Mouse (Mus musculus) CH12.LX (cell line): ENCODE data around the gene Pmvk. TPM values are rescaled to one million over a fixed set of nuclear protein-coding genes. Genes with fewer than 3 reads are reported as not detected.

Experiments
- DNase-seq: peaks from one replicate; pipeline ENCODE4 v3.0.0-alpha.2; 2013; ENCODE audit errors: extremely low read depth
- H3K27ac ChIP-seq: 2 replicates; pipeline ENCODE4 v1.5.1; 2012; ENCODE audit warnings: low read depth, mild to moderate bottlenecking, control low read depth, moderate library complexity; ENCODE audit not compliant: insufficient read depth
- H3K27me3 ChIP-seq: replicated peaks from 2 replicates; pipeline ENCODE3; 2012; ENCODE audit warnings: inconsistent platforms
- H3K36me3 ChIP-seq, 2 experiments: replicated peaks in 1 of 2; 2 replicates each; pipeline versions ENCODE3 to v1.6.1; 2012; ENCODE audit warnings: inconsistent platforms in 1 of 2, low read length in 1 of 2, mild to moderate bottlenecking in 1 of 2, mixed read lengths in 1 of 2, moderate library complexity in 1 of 2; ENCODE audit not compliant: control insufficient read depth in 1 of 2, insufficient read depth in 1 of 2
- H3K4me1 ChIP-seq, 2 experiments: 2 replicates each; pipeline ENCODE4 v1.6.1; 2012; ENCODE audit warnings: inconsistent platforms in 1 of 2, moderate library complexity in 1 of 2; ENCODE audit not compliant: insufficient read depth in 2 of 2, control insufficient read depth in 1 of 2
- H3K4me2 ChIP-seq: 2 replicates; pipeline ENCODE4 v1.6.1; 2012; ENCODE audit warnings: low read depth, mild to moderate bottlenecking, control low read depth; ENCODE audit not compliant: poor library complexity, insufficient read depth, severe bottlenecking
- H3K4me3 ChIP-seq, 3 experiments: fragments of 150-350 bp in 1 of 3; sonication (generic) in 1 of 3; replicated peaks in 1 of 3; 2 replicates each; pipeline versions ENCODE3 to v1.5.1; 2011 to 2012; ENCODE audit warnings: low read depth in 2 of 3, low read length in 2 of 3, mild to moderate bottlenecking in 2 of 3, moderate library complexity in 2 of 3, control low read depth in 1 of 3, improper control_type of control experiment in 1 of 3, inconsistent platforms in 1 of 3, mixed read lengths in 1 of 3; ENCODE audit not compliant: poor library complexity in 1 of 3
- H3K79me2 ChIP-seq: replicated peaks from 2 replicates; pipeline ENCODE4 v1.6.1; 2012; ENCODE audit warnings: mild to moderate bottlenecking, moderate library complexity; ENCODE audit not compliant: control insufficient read depth, poor library complexity, insufficient read depth, severe bottlenecking; ENCODE audit errors: extremely low read depth
- H3K9ac ChIP-seq: 2 replicates; pipeline ENCODE4 v1.6.1; 2012; ENCODE audit warnings: low read depth, mild to moderate bottlenecking, control low read depth, moderate library complexity; ENCODE audit not compliant: insufficient read depth
- H3K9me3 ChIP-seq: replicated peaks from 2 replicates; pipeline ENCODE3; 2012; ENCODE audit warnings: low read length, inconsistent platforms, mixed read lengths
- BHLHE40 ChIP-seq: IDR thresholded peaks from 2 replicates; pipeline ENCODE4 v1.6.1; 2011; ENCODE audit warnings: mild to moderate bottlenecking, low read depth, low read length, improper control_type of control experiment
- CHD1 ChIP-seq: IDR thresholded peaks from 2 replicates; pipeline ENCODE4 v1.6.1; 2012; ENCODE audit warnings: low read depth, low read length, improper control_type of control experiment, inconsistent platforms
- CTCF ChIP-seq, 2 experiments: IDR thresholded peaks in 1 of 2; conservative IDR thresholded peaks in 1 of 2; 2 replicates each; pipeline ENCODE4 v1.5.1; 2011 to 2012; ENCODE audit warnings: low read depth in 2 of 2, low read length in 2 of 2, improper control_type of control experiment in 1 of 2, inconsistent platforms in 1 of 2, mild to moderate bottlenecking in 1 of 2, moderate library complexity in 1 of 2
- E2F4 ChIP-seq: IDR thresholded peaks from 2 replicates; pipeline ENCODE4 v1.6.1; 2011; ENCODE audit warnings: low read depth, low read length, improper control_type of control experiment; ENCODE audit not compliant: insufficient replicate concordance
- ELF1 ChIP-seq: IDR thresholded peaks from 2 replicates; pipeline ENCODE4 v1.6.1; 2014; ENCODE audit warnings: low read depth, mild to moderate bottlenecking, inconsistent platforms, low read length, improper control_type of control experiment
- EP300 ChIP-seq: IDR thresholded peaks from 2 replicates; pipeline ENCODE4 v1.6.1; 2011; ENCODE audit warnings: low read length, improper control_type of control experiment
- ETS1 ChIP-seq: conservative IDR thresholded peaks from 2 replicates; pipeline ENCODE4 v1.6.1; 2012; ENCODE audit warnings: low read depth, mild to moderate bottlenecking, inconsistent platforms, low read length, improper control_type of control experiment, moderate library complexity
- HCFC1 ChIP-seq: IDR thresholded peaks from 2 replicates; pipeline ENCODE4 v1.6.1; 2012; ENCODE audit warnings: low read depth, mild to moderate bottlenecking, inconsistent platforms, low read length, improper control_type of control experiment
- IRF4 ChIP-seq: IDR thresholded peaks from 2 replicates; pipeline ENCODE4 v1.6.1; 2014; ENCODE audit warnings: low read depth, mild to moderate bottlenecking, inconsistent platforms, low read length, improper control_type of control experiment
- JUN ChIP-seq: IDR thresholded peaks from 2 replicates; pipeline ENCODE4 v1.6.1; 2011; ENCODE audit warnings: low read depth, mild to moderate bottlenecking, low read length, improper control_type of control experiment, moderate library complexity; ENCODE audit not compliant: insufficient read depth
- JUND ChIP-seq: conservative IDR thresholded peaks from 2 replicates; pipeline ENCODE4 v1.6.1; 2011; ENCODE audit warnings: low read depth, low read length, improper control_type of control experiment
- KAT2A ChIP-seq: IDR thresholded peaks from 2 replicates; pipeline ENCODE4 v1.6.1; 2012; ENCODE audit warnings: low read length, improper control_type of control experiment, inconsistent platforms; ENCODE audit not compliant: insufficient replicate concordance
- MAFK ChIP-seq: IDR thresholded peaks from 2 replicates; pipeline ENCODE4 v1.6.1; 2011; ENCODE audit warnings: low read length, improper control_type of control experiment; ENCODE audit not compliant: insufficient replicate concordance
- MAX ChIP-seq: IDR thresholded peaks from 2 replicates; pipeline ENCODE4 v1.6.1; 2011; ENCODE audit warnings: low read length, improper control_type of control experiment
- MAZ ChIP-seq: IDR thresholded peaks from 2 replicates; pipeline ENCODE4 v1.6.1; 2012; ENCODE audit warnings: low read depth, mild to moderate bottlenecking, inconsistent platforms, low read length, improper control_type of control experiment, moderate library complexity
- MEF2A ChIP-seq: IDR thresholded peaks from 2 replicates; pipeline ENCODE4 v1.6.1; 2014; ENCODE audit warnings: low read depth, mild to moderate bottlenecking, inconsistent platforms, low read length, improper control_type of control experiment, borderline replicate concordance
- MXI1 ChIP-seq: IDR thresholded peaks from 2 replicates; pipeline ENCODE4 v1.6.1; 2011; ENCODE audit warnings: mild to moderate bottlenecking, low read depth, low read length, improper control_type of control experiment
- MYC ChIP-seq: IDR thresholded peaks from 2 replicates; pipeline ENCODE4 v1.6.1; 2011; ENCODE audit warnings: low read depth, mild to moderate bottlenecking, improper control_type of control experiment, low read length
- NELFE ChIP-seq: IDR thresholded peaks from 2 replicates; pipeline ENCODE4 v1.6.1; 2011; ENCODE audit warnings: low read depth, low read length, improper control_type of control experiment
- NRF1 ChIP-seq: IDR thresholded peaks from 2 replicates; pipeline ENCODE4 v1.6.1; 2014; ENCODE audit warnings: low read depth, mild to moderate bottlenecking, inconsistent platforms, low read length, improper control_type of control experiment, moderate library complexity
- PAX5 ChIP-seq: IDR thresholded peaks from 2 replicates; pipeline ENCODE4 v1.6.1; 2012; ENCODE audit warnings: low read length, inconsistent platforms, mixed read lengths
- POLR2A ChIP-seq: IDR thresholded peaks from 2 replicates; pipeline ENCODE4 v1.6.1; 2011; ENCODE audit warnings: low read depth, mild to moderate bottlenecking, improper control_type of control experiment, low read length
- RAD21 ChIP-seq: IDR thresholded peaks from 2 replicates; pipeline ENCODE4 v1.6.1; 2011; ENCODE audit warnings: low read depth, mild to moderate bottlenecking, low read length, improper control_type of control experiment, moderate library complexity
- RCOR1 ChIP-seq: conservative IDR thresholded peaks from 2 replicates; pipeline ENCODE4 v1.6.1; 2012; ENCODE audit warnings: low read depth, mild to moderate bottlenecking, inconsistent platforms, low read length, improper control_type of control experiment
- SIN3A ChIP-seq: IDR thresholded peaks from 2 replicates; pipeline ENCODE4 v1.6.1; 2012; ENCODE audit warnings: low read length, improper control_type of control experiment, inconsistent platforms
- TCF12 ChIP-seq: IDR thresholded peaks from 2 replicates; pipeline ENCODE4 v1.6.1; 2014; ENCODE audit warnings: low read depth, mild to moderate bottlenecking, inconsistent platforms, low read length, improper control_type of control experiment
- UBTF ChIP-seq: IDR thresholded peaks from 2 replicates; pipeline ENCODE4 v1.6.1; 2012; ENCODE audit warnings: low read depth, mild to moderate bottlenecking, inconsistent platforms, low read length, improper control_type of control experiment, moderate library complexity
- USF2 ChIP-seq: conservative IDR thresholded peaks from 2 replicates; pipeline ENCODE4 v1.6.1; 2011; ENCODE audit warnings: low read depth, low read length, improper control_type of control experiment
- ZKSCAN1 ChIP-seq: IDR thresholded peaks from 2 replicates; pipeline ENCODE4 v1.6.1; 2012; ENCODE audit warnings: low read depth, inconsistent platforms, low read length, improper control_type of control experiment, borderline replicate concordance
- ZNF384 ChIP-seq: IDR thresholded peaks from 2 replicates; pipeline ENCODE4 v1.6.1; 2012; ENCODE audit warnings: low read depth, low read length, improper control_type of control experiment, inconsistent platforms
- dilution Hi-C: fragments of 300-500 bp; cut with MboI; formaldehyde crosslinking; loops from 2 replicates; pipeline ENCODE4 v1.14.3; 2020; ENCODE audit warnings: low sequenced_read_pairs; ENCODE audit not compliant: extremely low pct_unique_long_range_greater_than_20kb, extremely low pct_ligation_motif_present
- in situ Hi-C: fragments of 300-500 bp; cut with MboI; formaldehyde crosslinking; loops from 3 replicates; pipeline ENCODE4 v1.14.3; 2019; ENCODE audit warnings: low sequenced_read_pairs, low pct_ligation_motif_present, low pct_unique_long_range_greater_than_20kb, mixed read lengths
- polyA plus RNA-seq: library from polyadenylated mRNA; unstranded; fragments of >175 nt; gene quantifications from 2 replicates; pipeline ENCODE4 v1.2.1, GENCODE M21; 2012; ENCODE audit warnings: low read depth; ENCODE audit not compliant: insufficient read length
- total RNA-seq, 2 experiments: library from RNA; depleted of rRNA; stranded (reverse); fragments of 300-350 nt in 1 of 2; fragments of >200 nt in 1 of 2; gene quantifications; 2 replicates each; pipeline ENCODE4 v1.2.3; 2012 to 2014

The Pmvk gene
- total and polyA plus RNA-seq, 3 experiments, result 42.0 to 69.3 (median 50.5) TPM

- H3K9ac ChIP-seq, result no peak overlapping the region
- H3K9me3 ChIP-seq, result no peaks in the 10 kb centered on the region
- H3K4me3 ChIP-seq, result no peak overlapping the region
- no peak overlapping the region for H3K27ac ChIP-seq
- no peak for DNase-seq
- H3K4me2 ChIP-seq, result no peak overlapping the region
- dilution Hi-C loops, result no loop called here
- no peaks in the 10 kb centered on the region for H3K79me2 ChIP-seq
- TF ChIP-seq MAX (no peak), HCFC1 (no peak), ZNF384 (no peak), PAX5 (no peak), ETS1 (no peak), CTCF (conservative IDR thresholded peaks at IDR 0.05 in 1 of 2, IDR thresholded peaks at IDR 0.05 in 1 of 2; ENCODE audit: low read depth in 2 of 2, low read length in 2 of 2) (no peak), IRF4 (no peak)
- TF ChIP-seq, all 38 proteins: peak for 0
- Histone ChIP-seq H3K4me1 (peaks cover 19 to 32% of the 10 kb centered on the region in 2 experiments), H3K36me3 (no peaks in the 10 kb centered on the region), H3K27me3 (peaks cover 8% of the 10 kb centered on the region)
- in situ Hi-C loops, result loop anchor here (5.0 kb wide), 1 partner anchor 139 kb away; the partner anchor contains the start of gene Adam15
These were observed 31.8 kb downstream of the Pmvk start for GRCm38 (mm10) chr3:89486111-89486510.

GRCm38 (mm10) chr3:89486916-89487702, 32.8 kb downstream of the Pmvk start:
- Histone ChIP-seq H3K79me2 (no peaks in the 10 kb centered on the region), H3K4me3 (no peak overlapping the region), H3K9me3 (no peaks in the 10 kb centered on the region), H3K9ac (no peak overlapping the region), H3K4me1 (peaks cover 25 to 40% of the 10 kb centered on the region in 2 experiments), H3K4me2 (peak overlapping the region; percentile 37; the same call in 1 of the 2 replicates), H3K27me3 (peaks cover 8% of the 10 kb centered on the region), H3K27ac (no peak overlapping the region), H3K36me3 (no peaks in the 10 kb centered on the region)
- DNase-seq, result peak; percentile 52
- in situ Hi-C loops, result loop anchor here (5.0 kb wide), 1 partner anchor 140 kb away; the partner anchor contains the start of gene Adam15
- dilution Hi-C loops, result no loop called here
- TF ChIP-seq CTCF (conservative IDR thresholded peaks at IDR 0.05 in 1 of 2, IDR thresholded peaks at IDR 0.05 in 1 of 2; ENCODE audit: low read depth in 2 of 2, low read length in 2 of 2) (no peak), CHD1 (no peak), NELFE (no peak), ETS1 (peak; percentile 88), UBTF (no peak), MXI1 (peak; percentile 34; the same call in 1 of the 2 replicates), USF2 (no peak), POLR2A (no peak), IRF4 (no peak), EP300 (peak; percentile 23; the same call in 1 of the 2 replicates), RCOR1 (no peak), ELF1 (no peak), JUND (no peak), TCF12 (peak; percentile 49; the same call in 1 of the 2 replicates), MEF2A (peak; percentile 37; the same call in 1 of the 2 replicates), NRF1 (no peak), KAT2A (no peak), RAD21 (no peak), ZKSCAN1 (no peak), SIN3A (0 out of 2 replicates have a peak, but pooled peaks have one; percentile 29), MAFK (no peak), E2F4 (peak; percentile 77; the same call in 1 of the 2 replicates), MAX (peak; percentile 68), MYC (peak; percentile 48; the same call in 1 of the 2 replicates), BHLHE40 (peak; percentile 90), MAZ (no peak), JUN (peak; percentile 16; the same call in 1 of the 2 replicates)
